Mouse (Mus musculus) CD4-positive, CD25-positive, alpha-beta regulatory T cell, adult 4 months (primary cell): ENCODE results near the gene Ank2. TPM values are rescaled to one million over a fixed set of nuclear protein-coding genes. Genes with fewer than 3 reads are reported as not detected.

Experiments used
- ATAC-seq: one replicate; pipeline ENCODE4 v1.8.0; 2017
- polyA plus RNA-seq, 2 experiments: library from polyadenylated mRNA; unstranded; fragments of 100-300 nt; shearing (Covaris generic); gene quantifications; one replicate each; pipeline ENCODE4 v1.2.1; 2017

Gene Ank2
- polyA plus RNA-seq, result under 1 TPM; 0.23 to 0.32 TPM

DNA sequence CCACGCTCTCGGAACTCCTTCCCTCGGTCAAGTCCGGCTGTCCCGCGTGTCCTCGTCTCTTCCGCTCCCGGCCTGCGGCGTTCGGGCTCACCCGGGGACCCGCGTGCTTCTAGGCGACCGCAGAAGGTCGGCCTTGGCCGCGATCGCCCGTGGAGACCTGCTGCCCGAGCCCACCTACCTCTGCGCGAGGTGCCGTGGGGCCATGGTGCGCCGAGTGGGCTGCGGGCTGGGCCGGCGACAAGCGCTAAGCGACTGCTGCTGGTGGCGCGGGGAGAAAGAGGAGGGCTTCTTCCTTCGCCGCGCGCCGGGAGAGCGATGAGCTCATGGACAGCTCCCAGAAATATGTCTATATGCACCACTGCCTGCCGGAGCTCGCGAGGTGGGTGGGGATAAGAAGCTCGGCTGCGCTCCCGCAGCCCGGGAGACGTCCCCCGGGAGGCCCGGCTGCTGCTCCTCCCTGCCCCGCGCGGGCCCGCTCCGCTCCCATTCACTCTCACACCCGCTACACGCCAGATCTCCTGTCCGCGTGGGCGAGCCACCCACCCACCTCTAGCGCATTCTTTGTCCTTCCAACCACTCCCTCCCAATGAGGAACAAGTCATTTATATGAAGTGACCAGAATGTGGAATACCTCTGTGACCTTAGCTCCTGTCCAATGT is at the start of gene Ank2:
Gene Ank2 (minus strand): TSS at position 609 of the 659 bp plus-strand sequence.
- ATAC-seq, result no peak

DNA sequence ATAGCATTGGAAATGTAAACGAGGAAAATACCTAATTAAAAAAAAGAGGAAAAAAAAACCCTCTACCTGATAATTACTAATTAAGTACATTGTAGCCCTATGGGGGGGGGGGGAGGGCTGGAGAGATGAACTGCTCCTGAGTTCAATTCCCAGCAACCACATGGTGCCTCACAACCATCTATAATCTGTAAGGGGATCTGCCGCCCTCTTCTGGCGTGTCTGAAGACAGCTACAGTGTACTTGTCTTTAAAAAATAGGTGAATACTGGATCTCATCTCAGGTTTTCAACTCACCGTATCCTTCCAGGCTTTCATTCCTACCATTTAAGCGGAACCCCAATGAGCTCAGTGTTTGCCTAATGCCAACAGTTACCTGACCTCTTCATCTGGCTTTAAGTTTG is 48.7 kb upstream of the Ank2 start:
- ATAC-seq, result no peak

DNA sequence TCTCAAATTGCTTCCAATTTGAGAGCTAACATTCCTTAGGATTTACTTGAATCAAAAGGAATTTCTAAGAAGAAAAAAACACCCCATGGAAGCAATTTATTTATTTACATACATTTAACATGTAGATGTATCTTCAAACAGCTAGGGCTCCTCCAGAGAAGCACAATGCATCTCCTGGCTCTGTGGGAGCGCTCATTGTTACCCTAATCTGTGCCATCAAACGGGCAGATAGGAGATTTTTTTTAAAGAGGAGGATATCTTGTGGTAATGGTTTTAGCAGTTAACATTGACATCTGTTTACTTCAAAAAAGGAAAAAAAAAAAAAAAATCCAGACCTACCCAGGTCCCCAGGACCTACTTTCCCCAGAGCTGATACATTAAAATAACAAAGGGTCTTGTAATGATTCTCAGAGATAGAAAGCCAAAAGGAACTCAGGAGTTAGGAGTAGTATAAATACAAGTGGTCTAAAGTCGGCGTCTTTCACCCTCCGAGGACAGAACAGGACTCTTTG is 45.5 kb upstream of the Ank2 start:
- ATAC-seq, result no peak

DNA sequence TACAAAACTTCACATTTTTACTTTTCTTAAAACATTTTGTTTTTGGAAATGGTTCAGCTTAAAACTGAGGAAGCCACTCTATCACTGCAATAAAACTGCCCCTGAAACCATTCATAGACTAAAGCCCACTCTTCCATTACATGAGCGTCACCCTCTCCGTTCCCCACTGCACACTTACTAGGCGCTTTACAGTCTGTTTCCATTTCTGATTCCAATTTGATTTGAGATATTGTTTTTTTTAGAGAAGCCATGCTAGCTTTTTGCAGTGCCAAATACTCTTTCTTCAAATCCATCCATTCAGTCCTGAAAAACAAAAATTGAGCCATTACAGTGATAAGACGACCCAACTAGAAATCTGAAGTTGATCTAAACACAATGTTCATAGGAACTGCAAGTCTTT is 44.8 kb upstream of the Ank2 start:
- ATAC-seq, result no peak

DNA sequence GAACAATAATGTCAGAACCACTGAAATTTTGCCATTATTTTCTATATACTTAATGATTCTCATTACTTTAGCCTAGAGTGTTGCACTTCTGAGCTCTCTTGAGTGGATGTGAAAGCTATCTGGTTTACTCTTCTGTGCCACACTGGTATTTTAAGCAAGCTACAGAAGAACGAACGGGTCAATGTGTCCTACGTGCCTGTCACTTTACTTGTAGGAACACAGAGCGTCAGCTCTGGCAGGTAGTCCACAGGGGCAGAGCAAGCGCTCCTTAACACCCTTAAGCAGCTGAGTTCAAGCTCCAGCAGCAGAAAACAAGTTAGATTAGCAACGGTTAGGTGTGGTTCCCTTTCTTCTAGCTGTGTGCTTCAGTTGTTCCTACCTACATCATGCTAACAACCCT is 40.0 kb upstream of the Ank2 start:
- ATAC-seq, result no peak

DNA sequence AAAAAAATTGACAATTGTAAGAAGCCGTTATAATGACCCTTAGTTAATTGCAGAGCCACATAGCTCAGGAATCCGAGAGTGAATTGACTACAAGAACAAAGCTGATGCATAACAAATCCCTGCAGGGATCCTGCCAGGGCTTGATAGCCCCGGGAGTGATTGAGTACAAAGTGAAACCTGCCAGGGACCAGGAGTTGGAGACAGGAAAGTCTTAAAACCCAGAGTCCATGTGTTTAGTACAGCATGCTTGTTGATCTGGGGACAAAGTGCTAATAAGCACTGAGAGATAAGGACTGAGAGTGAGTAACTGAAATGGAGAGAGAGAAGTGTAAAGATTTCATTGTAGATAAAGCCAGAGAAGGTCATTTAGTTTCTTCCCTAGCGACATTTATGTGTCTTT is 31.1 kb upstream of the Ank2 start:
- no peak for ATAC-seq

DNA sequence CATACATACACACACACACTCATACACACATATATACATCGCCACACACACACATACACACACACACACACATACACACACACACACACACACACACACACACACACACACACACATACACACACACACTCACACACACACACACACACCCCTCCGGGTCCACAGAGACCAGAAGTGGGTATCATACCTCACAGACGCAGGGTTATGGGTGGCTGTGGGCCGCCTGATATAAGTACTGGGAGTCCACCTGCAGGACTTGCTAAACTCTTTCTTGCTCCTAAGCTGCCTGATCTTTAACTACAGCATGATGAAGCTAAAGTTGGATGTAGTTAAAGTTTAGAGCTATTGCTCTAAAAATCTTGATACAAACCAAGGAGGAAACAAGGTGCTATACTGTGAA is 30.7 kb upstream of the Ank2 start:
- ATAC-seq, result no peak

DNA sequence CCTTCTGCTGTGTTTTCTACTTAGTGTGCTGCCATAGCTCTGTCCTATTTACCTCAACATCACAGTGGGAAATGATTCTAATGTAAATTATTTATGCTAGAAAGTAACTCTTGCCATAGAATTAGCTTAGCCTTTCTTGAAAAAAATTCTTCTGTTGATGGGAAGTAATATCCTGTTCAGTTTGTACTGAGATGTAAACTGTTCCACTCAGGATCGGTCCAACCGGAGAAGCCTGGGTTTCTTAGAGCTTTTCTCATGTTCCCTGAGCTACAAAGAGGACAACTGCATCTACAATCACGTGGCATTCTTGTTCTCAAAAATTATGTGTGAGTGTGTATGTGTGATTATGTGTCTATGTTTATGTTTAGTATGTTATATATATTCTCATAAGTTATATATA is 30.1 kb upstream of the Ank2 start:
- ATAC-seq, result no peak

DNA sequence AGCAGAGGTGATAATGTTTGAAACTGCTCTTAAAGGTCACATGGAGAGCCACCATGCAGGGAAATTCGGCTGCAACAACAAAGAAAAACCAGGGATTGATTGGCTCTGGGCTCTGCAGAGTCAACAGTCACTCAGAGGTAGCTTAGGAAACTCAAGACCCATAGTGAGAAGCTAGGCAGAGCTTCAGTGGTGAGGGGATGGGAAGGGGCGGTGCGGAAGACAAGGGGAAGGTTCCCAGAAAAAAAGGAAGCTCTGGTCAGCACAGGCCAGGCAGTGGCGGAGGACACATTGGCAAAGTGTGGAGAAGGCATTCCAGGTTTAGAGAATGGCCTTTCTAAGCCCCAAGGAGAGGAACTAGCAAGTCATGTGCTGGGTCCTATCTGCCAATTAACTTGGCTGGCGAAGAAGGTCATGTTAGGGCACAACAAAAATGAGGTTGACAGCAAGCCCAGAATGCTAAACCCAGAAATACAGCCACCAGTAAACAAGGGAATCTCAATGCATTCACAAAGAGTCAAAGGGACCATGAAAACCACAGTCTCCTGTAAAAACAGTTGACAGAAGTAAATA is 28.4 kb upstream of the Ank2 start:
- no peak for ATAC-seq

DNA sequence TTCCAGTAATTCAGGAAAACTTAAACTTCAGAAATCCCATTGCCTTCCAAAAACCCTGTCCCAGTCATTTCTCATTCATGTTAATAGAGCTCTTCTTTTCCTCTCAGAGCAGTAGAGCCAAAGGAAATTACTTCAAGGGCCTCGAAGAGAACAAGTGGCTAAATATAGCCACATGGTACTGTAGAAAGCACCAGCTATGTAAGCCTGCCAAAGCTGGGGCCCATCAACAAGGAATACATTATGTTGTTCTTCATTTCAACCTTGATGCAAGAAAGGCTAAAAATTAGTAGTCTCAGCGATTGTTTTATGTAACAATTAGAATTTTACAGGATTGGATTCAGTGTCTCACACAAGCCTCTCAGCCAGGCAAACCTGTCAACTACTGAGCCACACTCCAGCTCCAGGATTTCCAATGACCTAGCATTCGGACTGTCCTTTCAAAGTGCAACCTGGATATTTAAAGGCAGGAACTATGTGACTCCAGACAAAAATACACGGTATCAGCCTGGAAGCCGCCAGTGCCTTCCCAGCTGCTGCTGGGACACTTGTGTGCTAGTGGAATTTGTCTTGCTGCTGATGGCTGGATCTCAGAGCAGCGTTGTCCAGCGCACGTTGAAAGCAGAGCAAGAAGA is 26.2 kb upstream of the Ank2 start:
- no peak for ATAC-seq

DNA sequence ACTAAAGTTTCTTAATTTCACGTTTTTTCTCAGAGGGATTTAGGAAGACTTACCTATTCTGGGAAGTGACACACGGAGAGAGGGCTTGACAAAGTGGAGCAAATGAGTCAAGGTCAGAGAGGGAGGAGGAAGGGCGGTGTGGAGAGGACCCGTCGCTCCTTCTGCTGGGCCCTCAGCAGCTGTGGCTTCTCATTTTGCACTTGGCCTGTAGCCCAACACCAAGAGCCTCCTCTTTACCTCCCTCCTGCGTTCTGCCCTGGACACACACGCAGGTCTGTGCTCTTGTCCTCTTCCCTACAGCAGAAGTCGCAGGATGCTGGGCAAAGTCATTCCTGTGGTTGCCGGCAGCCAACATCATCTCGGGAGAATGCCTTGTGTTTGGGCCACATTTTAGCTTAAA is 22.0 kb upstream of the Ank2 start:
- no peak for ATAC-seq

DNA sequence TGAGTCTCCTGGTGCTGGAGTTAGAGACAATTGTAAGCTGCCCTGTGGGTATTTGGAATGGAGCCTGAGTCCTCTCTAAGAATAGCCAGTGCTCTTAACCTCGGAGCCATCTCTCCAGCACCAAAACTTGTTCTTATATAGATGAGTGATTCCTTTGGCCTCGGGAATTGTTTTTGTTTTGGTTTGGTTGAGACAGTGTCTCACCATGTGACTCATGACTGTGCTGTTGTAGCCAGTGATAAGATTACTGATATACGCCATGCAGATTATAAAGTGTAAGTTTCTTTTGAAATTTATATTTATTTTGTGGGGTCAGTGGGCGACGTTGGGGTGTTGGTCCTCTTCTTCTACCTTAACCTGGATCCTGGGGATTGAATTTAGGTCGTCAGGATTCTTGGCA is 21.1 kb upstream of the Ank2 start:
- ATAC-seq, result no peak

DNA sequence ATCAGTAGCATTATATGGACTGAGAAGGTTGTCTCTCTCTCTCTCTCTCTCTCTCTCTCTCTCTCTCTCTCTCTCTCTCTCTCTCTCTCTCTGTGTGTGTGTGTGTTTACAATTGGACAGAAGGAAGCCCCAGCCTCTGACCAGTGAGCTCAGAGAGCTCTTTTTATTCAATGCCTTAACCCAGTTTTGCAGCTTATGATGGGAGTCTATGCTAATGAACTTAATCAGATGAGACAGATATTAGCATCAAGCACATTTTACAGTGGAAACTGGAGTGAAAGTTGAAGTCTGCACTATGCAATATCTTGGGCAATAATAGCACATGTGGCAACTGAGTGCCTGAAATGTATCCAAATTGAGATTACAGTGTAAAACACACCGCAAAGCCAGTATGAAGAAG is 16.1 kb upstream of the Ank2 start:
- ATAC-seq, result no peak

DNA sequence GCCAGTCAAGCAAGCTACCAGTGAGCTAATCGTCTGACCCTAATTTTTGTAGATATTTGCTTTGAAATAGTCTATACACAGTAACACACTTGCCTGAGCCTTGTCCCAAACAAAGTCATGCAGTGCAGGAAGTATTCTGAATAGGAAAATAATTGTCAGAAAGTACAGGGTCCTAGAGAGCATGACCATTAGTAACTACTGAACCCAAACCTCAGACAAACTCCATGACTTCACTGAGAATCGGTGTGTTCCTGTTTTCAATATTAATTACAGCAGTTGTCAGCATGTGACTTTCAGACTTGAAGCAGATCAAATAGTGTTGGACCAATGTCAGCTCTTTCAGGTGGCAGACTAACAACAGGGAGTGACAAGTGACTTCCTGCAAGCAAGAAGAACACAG is 14.5 kb upstream of the Ank2 start:
- ATAC-seq, result no peak

DNA sequence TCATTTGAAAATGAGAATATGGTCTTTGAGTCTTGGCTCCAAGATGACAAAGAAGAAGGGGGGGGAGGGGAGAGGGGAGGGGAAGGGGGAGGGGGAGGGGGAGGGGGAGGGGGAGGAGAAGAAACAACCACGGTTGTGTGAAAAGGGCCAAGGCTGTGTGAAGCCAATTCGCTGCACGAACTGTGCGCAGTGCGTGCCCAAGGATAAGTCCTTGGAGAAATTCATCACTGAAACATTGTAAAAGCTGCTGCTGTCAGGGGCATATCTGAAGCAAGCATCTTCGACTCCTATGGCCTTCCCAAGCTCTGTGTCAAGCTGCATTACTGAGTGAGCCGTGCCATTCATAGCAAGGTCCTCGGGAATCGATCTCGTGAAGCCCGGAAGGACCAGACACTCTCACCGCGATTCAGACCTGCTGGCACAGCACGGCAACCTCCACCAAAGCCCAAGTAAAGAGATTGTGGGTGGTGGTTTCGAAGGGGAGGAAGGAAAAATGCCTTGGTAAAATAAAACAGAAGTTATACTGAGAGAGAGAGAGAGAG is 13.7 kb upstream of the Ank2 start:
- no peak for ATAC-seq

DNA sequence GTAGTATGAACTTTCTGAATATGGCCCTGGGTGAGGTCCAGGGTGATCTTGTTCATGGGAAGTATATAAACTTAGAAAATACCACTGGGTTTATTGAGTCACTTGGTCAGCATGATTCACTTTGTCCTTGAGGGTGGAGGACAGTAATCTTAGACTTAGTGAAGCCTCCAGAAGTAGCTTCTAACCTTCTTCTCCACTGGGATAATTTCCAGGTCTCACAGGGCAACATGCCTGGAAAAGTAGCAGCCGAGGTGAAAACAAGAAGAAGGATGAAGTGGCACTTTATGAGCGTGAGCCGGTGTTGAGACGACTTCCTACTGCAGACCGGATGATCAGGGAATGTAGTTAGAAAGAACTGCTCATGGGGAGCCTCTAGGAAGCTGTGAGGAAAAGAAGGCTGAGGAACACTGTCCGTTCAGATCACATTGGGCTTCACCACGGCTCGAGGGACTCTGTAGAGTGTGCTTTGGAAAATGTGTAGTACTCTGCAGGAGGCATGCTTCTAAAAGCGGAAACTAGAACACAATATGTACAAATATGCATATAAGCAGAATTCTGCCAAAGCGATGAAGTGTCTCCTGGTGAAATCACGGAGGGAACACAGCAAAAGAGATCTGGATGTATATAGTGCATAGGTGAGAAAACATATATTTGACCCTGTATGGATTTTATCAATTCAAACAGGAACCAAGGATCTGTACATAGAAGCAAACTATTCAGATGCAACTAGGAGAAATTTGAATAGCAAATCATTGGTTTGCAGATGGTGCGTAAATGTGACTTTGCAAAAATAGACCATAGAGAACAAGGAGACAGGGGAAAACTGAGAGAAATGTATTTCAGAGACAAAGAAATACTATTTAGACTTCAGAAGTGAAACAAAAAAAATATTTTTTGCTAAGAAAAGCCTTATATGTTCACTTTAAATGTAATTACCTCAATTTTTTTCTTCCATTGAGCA is 12.9 kb upstream of the Ank2 start:
- no peak for ATAC-seq

DNA sequence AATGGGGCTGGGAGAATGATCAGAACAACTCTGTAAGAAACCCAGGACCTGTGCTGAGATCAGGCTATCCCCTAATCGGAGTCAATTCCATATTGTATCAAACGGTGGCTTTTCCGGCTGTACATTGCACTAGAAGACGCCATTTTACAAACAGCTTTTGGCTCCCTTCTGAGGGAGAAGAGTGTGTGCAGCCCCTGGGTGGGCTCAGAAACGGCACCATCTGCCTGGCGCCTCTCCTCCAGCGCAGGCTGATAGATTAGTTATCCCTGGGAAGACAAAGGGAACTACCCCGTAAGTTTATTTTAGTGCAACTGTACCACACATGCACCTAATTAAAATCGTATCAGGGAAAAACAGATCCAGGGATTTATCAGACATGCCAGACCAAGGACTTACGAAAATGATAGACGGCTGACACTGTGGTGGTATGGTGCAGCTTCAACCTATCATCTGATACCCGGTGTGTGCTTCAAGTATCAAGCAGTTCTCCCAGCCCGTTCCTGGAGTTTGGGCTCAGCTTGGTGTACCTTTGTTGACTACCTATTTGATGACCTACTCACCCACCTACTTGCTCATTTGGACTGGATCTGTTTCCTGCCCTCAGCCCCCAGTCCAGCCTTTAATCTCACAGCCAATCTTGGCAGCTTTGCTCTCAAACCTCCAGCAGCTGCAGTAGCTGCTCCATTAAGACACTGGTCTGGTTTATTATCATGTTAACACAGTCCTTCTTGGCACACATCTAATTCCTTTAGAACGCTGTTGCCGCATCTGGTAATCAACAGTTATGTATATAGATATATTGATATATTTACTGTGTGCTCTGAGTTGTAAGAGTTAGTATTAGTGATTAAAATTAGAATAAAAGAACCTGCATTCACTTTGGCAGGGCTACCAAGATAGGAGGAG is 9.0 kb upstream of the Ank2 start:
- no peak for ATAC-seq

DNA sequence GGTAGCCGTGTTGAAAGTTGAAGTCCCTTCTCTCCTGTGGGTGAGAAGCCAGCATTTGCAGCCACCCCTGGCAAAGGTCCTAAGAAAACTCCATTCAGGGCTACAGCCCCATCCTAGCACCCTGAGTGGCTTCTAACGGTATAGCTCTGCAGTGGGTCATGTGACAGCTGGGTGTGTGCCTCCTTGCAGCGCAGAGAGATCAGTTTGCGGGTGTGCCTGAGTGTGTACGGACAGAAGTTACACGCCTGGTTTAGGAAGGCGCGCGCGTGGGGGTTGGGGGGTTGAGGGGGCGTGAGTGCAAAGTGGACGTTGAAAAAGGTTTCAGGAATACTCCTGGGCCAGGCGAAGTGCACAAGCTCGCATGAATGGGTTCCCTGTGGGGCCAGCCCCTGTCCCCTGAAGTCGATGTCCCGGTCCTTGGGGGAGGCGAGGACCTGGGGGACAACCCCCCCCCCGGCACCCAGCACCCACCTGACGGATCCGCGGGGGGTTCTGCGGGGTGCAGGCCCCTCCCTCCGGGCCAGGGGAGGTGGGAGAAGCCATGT is 881 bp downstream of the Ank2 start:
- ATAC-seq, result no peak

DNA sequence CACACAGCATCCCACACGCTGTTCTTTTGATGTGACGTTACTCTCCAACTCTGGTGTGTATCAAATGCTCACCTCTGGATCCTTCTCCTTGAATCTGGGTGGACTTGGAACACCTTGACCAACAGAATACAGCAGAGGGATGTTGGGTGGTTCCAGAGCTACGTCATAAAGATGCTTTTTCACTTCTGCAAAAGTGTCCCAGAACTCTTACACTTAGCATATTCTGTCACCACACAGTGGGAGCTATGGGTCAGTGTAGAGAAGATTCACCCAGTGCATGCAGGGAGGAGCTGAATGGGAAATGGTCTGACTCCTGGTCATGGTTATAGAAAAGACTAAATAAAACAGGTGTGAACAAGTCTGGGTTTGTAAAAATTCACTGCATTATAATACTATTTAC is 6.5 kb downstream of the Ank2 start:
- ATAC-seq, result no peak

DNA sequence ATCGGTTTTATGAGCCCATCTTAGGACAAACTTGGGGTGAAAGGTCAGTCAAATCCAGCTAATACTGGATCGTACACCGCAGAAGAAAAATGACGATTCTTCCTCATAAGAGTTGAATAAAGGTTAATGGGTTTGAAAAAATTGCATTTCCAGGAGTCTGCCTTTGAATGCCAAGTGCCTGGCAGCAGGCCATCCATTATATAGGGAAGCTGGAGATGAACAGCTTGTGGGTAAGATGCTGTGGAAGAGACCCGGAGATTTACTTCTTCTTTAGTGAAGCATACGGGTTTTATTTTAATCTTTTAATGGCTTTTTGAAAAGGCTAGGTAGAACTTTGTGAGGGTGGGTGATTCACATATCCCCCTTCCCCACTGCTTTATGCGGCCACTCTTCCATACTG is 11.8 kb downstream of the Ank2 start:
- no peak for ATAC-seq

DNA sequence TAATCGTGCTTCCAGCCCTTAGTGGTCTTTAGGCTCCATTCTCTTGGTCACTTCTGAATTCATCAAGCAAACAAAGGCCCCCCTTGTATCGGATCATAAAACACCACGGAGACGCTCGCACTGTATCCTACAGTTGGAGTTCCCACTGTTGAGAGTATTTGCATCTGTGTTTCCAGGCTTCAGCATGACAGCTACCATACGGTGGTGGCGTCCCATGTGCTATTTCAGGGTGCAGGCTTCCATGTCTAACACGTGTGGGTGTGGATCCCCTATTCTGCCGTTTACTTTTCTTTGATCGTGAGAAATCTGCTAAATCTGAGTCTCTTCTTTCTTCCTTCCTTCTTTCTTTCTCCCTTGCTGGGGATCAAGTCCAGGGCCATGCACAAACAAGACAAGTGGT is 14.0 kb downstream of the Ank2 start:
- ATAC-seq, result no peak
